Mouse (Mus musculus): ENCODE results near the gene Mvb12a. TPM values are rescaled to one million over a fixed set of nuclear protein-coding genes. Genes with fewer than 3 reads are reported as not detected.
"Not testable (repeated sequence)": the region's sequence is repeated elsewhere in the genome, so short reads cannot be mapped to it uniquely, and the experiment has no call there.

Gene Mvb12a
- polyA plus RNA-seq, 1 experiment from 2014 or later: 62.3 TPM

DNA sequence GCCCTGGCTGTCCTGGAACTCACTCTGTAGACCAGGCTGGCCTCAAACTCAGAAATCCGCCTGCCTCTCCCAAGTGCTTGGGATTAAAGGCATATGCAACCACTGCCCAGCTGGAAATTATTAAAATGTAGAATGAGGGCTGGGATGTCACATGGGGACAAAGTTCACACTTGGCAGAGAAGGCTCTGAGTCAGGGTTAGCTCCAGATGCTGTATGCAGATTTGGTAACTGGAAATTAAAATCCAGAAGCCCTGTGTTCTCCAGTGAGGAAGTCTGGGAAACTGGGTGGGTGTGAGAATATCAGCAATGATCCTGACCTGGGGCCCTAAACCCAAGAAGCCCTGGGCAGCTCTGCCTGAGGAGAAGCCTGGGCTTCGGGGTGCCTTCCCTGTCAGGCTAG, 33.4 kb upstream of the Mvb12a start:
- no peaks in the 10 kb centered on the region for H3K9me3 ChIP-seq
- H3K27me3 ChIP-seq: peaks cover 63% of the 10 kb centered on the region
- H3K27ac ChIP-seq: no peak overlapping the region
- H3K36me3 ChIP-seq: no peaks in the 10 kb centered on the region
- no peak overlapping the region for H3K4me3 ChIP-seq (replicated peaks)
- WGBS: 66% methylated on average over 2 of the region's 2 CpGs
- ATAC-seq: no peak
- H3K4me2 ChIP-seq (replicated peaks): no peak overlapping the region
- no peak overlapping the region for H3K9ac ChIP-seq (replicated peaks)
- H3K4me1 ChIP-seq (replicated peaks): peaks cover 11% of the 10 kb centered on the region

DNA sequence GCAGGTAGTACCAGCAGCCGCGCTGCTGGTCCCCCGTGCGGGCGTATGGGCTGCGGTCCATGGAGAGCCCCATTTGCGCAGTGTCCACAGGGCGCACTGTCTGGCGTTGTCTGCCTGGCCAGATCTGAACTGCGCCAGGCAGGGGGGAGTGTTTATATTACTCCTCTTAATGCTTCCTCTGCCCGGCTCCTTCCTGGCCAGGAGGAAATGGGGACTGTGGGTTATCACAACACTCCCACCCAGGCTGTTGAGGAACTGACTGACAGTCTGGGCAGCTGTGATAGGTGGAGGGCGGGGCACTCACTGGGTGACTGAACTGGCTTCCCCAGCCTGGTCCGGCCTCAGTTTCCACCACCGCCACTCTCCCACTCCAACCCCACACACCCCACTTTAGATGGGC, 31.1 kb upstream of the Mvb12a start, which contains the start of gene Plvap:
Gene Plvap (minus strand): TSS at position 109 of the 400 bp plus-strand sequence.
- Histone ChIP-seq H3K4me2 (replicated peaks) (no peak within 1 kb of the TSS), H3K27ac (no peak within 1 kb of the TSS), H3K4me1 (replicated peaks) (peaks cover 12% of the 10 kb centered on the region), H3K4me3 (replicated peaks) (no peak within 1 kb of the TSS), H3K9me3 (no peaks in the 10 kb centered on the region), H3K27me3 (peaks cover 46% of the 10 kb centered on the region), H3K36me3 (no peaks in the 10 kb centered on the region), H3K9ac (replicated peaks) (no peak within 1 kb of the TSS)
- no peak for ATAC-seq
- WGBS: 79% methylated on average over 14 of the region's 14 CpGs

DNA sequence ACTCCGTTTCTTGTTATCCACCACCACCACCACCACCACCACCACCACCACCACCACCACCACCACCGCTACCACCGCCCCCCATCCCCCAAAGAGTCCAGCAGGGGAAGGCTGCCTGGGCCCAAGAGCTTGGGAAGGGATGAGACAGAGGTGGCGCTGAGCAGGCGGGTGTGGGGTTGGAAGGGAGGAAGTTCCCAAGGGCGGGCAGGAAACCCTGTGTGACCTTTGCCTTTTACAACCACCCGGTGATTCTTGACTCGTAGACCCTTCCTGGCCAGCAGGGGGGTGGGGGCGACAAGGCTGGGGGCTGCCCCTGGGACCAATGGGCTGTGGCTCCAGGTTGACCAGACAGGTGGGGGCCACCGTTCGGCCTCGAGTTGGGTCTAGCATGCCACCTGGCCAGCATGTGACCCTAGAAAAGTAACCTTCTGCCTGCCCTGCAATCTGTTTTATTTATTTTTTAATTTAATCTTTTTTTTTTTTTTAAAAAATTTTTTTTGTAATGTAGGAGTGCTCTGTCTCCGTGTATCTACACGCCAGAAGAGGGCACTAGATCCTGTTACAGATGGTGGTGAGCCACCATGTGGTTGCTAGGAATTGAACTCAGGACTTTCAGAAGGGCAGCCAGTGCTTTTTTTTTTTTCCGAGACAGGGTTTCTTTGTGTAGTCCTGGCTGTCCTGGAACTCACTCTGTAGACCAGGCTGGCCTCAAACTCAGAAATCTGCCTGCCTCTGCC, 29.5 kb upstream of the Mvb12a start:
- Histone ChIP-seq H3K4me3 (replicated peaks) (no peak overlapping the region), H3K36me3 (no peaks in the 10 kb centered on the region), H3K27me3 (peaks cover 30% of the 10 kb centered on the region), H3K4me2 (replicated peaks) (no peak overlapping the region), H3K9ac (replicated peaks) (no peak overlapping the region), H3K9me3 (no peaks in the 10 kb centered on the region), H3K27ac (no peak overlapping the region), H3K4me1 (replicated peaks) (0 out of 2 replicates have a peak, but pooled peaks cover 10% of the 10 kb centered on the region)
- no peak for ATAC-seq
- WGBS: 79% methylated on average over 15 of the region's 15 CpGs

DNA sequence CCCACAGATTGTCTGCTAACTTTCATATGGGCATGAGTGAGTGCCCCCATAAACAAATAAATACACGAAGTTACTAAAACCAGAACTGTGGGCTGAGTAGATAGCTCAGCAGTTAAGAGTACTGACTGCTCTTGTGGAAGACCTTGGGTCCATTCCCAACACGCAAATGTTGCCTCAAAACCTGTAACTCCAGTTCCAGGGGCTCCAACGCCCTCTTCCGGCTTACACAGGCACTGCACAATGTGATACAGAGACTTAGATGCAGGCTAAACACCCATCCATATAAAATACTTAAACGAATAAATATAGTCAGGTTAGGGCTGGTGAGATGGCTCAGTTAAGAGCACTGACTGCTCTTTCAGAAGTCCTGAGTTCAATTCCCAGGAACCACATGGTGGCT, 27.7 kb upstream of the Mvb12a start:
- WGBS: 76% methylated on average over 5 of the region's 5 CpGs
- H3K9ac ChIP-seq (replicated peaks): no peak overlapping the region
- no peak overlapping the region for H3K4me2 ChIP-seq (replicated peaks)
- ATAC-seq: no peak
- no peak overlapping the region for H3K4me3 ChIP-seq (replicated peaks)
- 0 out of 2 replicates have a peak, but pooled peaks cover 10% of the 10 kb centered on the region for H3K4me1 ChIP-seq (replicated peaks)
- H3K36me3 ChIP-seq: no peaks in the 10 kb centered on the region
- no peak overlapping the region for H3K27ac ChIP-seq
- H3K27me3 ChIP-seq: peaks cover 14% of the 10 kb centered on the region
- H3K9me3 ChIP-seq: no peaks in the 10 kb centered on the region

DNA sequence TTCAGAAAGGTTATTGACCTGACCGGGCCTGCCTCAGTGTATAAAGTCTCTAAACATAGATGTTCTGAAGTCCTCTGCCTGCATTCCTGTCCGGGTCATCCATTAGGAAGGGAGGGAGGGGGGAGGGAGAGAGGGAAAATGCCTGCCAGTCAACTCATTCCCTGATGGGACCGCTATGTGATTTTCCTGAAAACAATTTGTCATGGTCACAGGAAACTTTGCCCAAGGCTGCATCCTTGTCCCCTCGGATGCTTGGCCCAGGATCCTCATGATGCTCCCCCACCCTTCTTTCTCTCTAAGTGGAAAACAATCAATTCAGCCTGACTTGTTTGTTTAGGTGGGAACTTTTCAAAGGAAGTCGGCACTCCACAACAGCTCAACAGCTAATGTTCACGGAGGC, 25.9 kb upstream of the Mvb12a start:
- Histone ChIP-seq H3K4me1 (replicated peaks) (peaks cover 12% of the 10 kb centered on the region; the same call in 1 of the 2 replicates), H3K4me3 (replicated peaks) (no peak overlapping the region), H3K4me2 (replicated peaks) (no peak overlapping the region), H3K27ac (no peak overlapping the region), H3K9me3 (no peaks in the 10 kb centered on the region), H3K9ac (replicated peaks) (no peak overlapping the region), H3K27me3 (0 out of 2 replicates have a peak, but pooled peaks cover 5% of the 10 kb centered on the region), H3K36me3 (no peaks in the 10 kb centered on the region)
- no peak for ATAC-seq
- 25% methylated on average over 6 of the region's 6 CpGs for WGBS

DNA sequence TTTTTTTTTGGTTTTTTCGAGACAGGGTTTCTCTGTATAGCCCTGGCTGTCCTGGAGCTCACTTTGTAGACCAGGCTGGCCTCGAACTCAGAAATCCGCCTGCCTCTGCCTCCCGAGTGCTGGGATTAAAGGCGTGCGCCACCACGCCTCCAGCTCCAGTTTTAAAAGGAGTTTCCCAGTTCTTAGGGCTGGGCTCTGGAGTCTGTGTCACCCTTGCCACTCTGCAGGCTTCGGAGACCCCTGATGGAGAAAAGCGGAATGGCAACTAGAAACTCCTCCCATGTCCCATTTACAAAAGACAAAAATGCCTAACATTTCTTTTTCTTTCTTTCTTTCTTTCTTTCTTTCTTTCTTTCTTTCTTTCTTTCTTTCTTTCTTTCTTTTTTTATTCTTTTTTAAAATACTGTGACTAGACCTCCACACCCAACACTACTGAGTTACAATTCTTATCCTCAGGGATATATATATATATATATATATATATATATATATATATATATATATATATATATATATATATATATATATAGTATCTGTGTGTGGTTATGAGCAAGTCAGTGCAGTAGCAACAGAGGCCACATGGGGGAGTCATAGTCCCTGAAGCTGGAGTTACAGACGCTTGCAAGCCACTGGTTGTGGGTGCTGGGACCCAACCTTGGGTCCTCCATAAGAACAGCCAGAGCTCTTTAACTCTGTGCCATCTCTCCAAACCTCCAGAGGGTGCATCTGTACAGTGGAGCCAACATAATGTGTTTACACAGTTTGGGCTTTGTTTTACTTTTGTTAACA, 23.5 kb upstream of the Mvb12a start:
- Histone ChIP-seq H3K4me1 (replicated peaks) (peaks cover 12% of the 10 kb centered on the region; the same call in 1 of the 2 replicates), H3K27me3 (peaks cover 21% of the 10 kb centered on the region)
- not testable (repeated sequence) for ATAC-seq; H3K9ac ChIP-seq (replicated peaks); H3K9me3 ChIP-seq; H3K4me3 ChIP-seq (replicated peaks); H3K27ac ChIP-seq; H3K4me2 ChIP-seq (replicated peaks); H3K36me3 ChIP-seq
- WGBS: 43% methylated on average over 9 of the region's 10 CpGs

DNA sequence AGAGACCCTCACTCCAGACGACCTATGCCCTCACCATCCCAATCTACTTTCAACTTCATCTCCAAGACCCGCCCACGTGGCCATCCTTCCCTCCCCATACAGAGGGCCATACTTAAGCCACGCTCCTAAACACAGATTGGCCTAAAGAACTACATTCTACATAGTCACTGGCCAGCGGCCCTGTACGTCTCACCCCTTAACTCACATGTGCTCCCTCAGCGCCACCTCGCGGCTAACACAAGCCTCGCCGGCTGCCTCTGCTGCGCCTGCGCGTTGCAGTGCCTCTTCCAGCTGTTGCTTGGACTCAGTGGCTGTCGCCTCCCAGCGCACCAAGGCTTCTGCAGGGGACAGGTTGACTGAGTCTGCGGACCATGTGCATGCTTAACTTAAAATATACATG, 21.1 kb upstream of the Mvb12a start:
- Histone ChIP-seq H3K36me3 (no peaks in the 10 kb centered on the region), H3K4me3 (replicated peaks) (no peak overlapping the region), H3K27me3 (peaks cover 45% of the 10 kb centered on the region), H3K9me3 (no peaks in the 10 kb centered on the region), H3K4me1 (replicated peaks) (peaks cover 21% of the 10 kb centered on the region; the same call in 1 of the 2 replicates), H3K9ac (replicated peaks) (no peak overlapping the region), H3K27ac (no peak overlapping the region), H3K4me2 (replicated peaks) (no peak overlapping the region; the same call in 1 of the 2 replicates)
- peak; percentile 84 for ATAC-seq
- WGBS: 3% methylated on average over 17 of the region's 17 CpGs

DNA sequence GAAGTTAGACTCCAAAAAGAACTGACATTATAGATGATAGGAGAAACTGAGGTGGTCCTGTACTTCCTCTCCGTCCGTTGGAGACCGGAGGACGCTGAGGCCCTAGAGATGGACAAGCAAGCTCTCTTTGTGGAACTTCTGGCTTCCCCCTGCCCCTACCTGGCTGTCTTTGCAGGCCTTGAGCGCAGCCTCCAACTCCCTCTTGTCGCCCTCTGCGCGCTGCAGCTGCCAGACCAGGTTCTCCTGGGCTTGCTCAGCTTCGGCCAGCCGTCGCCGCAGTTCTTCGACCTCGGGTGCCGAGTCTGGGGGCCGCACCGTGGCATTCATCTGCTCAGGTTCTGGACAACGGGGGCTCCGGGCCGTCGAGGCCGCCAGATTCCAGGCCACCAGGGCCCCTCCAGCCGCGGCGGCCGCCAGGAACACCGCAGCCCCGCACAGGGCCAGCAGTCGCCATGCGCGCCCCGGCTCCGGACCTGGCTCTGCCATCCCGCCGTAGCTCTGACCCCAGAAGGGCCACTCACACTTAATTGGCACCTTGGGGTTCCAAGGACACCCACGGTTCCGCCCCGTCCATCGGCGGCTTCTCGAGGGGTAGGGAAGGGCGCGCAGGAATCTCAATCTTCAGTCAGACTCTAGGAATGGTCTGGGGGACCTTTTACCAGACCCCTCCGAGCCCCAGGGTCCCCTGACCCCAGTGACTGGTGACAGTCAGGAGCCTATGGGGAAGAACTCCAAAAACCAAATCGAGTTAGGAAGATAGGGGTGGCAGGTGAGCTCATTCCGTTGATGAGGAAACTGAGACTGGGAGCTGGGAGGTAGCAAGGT, 17.3 kb upstream of the Mvb12a start, which contains the start of gene Ccdc194:
Gene Ccdc194 (minus strand): TSS at position 486 of the 825 bp plus-strand sequence.
- ATAC-seq: no peak
- Histone ChIP-seq H3K27me3 (peaks cover 58% of the 10 kb centered on the region), H3K4me2 (replicated peaks) (peak within 1 kb of the TSS; percentile 25), H3K4me3 (replicated peaks) (0 out of 2 replicates have a peak within 1 kb of the TSS, but pooled peaks have one; percentile 14), H3K4me1 (replicated peaks) (peaks cover 17% of the 10 kb centered on the region; the same call in 1 of the 2 replicates), H3K27ac (no peak within 1 kb of the TSS), H3K9ac (replicated peaks) (no peak within 1 kb of the TSS), H3K36me3 (no peaks in the 10 kb centered on the region), H3K9me3 (no peaks in the 10 kb centered on the region)
- 6% methylated on average over 46 of the region's 46 CpGs for WGBS

DNA sequence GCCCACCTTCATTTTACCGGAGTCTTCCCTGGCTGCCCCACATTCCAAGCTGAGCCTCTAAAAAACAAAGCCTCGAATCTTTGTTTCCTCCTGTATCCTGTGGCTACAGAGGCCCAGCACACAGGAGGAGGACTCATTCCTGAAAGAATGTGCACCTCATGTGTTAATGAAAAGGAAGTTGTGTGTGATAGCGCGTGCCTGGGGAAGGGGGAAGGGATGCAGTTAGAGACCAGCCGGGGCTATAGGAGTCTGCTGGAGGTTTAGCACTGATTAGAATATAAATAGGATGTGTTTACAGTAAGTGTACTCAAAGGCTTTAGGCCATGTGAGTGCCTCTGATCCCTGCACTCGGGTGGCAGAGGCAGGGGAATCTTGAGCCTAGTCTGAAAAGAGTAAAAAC, 16.4 kb upstream of the Mvb12a start:
- Histone ChIP-seq H3K4me2 (replicated peaks) (no peak overlapping the region), H3K36me3 (no peaks in the 10 kb centered on the region), H3K27ac (no peak overlapping the region), H3K4me3 (replicated peaks) (no peak overlapping the region), H3K9ac (replicated peaks) (no peak overlapping the region), H3K27me3 (peaks cover 55% of the 10 kb centered on the region), H3K9me3 (no peaks in the 10 kb centered on the region), H3K4me1 (replicated peaks) (peaks cover 17% of the 10 kb centered on the region; the same call in 1 of the 2 replicates)
- no peak for ATAC-seq
- 4% methylated on average over 6 of the region's 6 CpGs for WGBS

DNA sequence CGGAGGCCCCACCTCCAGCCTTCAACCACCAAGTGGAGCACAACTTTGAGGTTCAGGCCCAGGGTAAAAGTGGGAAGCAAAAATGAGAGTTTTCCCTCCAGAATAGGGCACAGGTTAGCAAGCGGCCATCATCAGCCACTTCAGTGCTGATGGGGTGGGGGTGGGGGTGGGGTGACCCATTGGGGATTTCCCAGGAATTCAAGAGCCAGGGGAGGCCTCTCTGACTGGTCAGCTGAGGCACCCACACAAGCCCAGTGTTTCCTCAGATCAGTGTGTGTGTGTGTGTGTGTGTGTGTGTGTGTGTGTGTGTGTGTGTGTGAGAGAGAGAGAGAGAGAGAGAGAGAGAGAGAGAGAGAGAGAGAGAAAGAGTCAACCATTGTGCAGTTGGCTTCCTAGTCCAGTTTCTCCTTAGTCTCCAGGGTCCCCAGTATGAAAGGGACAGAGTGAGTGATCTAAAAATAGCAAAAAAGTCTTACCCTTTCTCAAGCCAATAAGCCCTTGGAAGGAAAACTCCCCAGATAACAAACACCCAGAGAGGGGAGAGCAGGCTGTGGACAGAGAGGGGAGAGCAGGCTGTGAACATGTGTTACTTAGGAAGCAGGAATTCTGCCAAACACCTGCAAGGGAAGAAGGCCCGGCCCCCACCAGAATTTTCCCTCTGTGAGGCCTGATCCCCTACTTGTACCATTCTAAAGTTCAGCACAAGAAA, 15.4 kb upstream of the Mvb12a start:
- 47% methylated on average over 3 of the region's 3 CpGs for WGBS
- no peak for ATAC-seq
- H3K36me3 ChIP-seq: no peaks in the 10 kb centered on the region
- peaks cover 14% of the 10 kb centered on the region; the same call in 1 of the 2 replicates for H3K4me1 ChIP-seq (replicated peaks)
- H3K9me3 ChIP-seq: no peaks in the 10 kb centered on the region
- H3K4me3 ChIP-seq (replicated peaks): no peak overlapping the region
- no peak overlapping the region for H3K27ac ChIP-seq
- H3K27me3 ChIP-seq: peaks cover 54% of the 10 kb centered on the region
- no peak overlapping the region for H3K9ac ChIP-seq (replicated peaks)
- no peak overlapping the region for H3K4me2 ChIP-seq (replicated peaks)

Data from midbrain, embryonic 13.5 days (tissue).